Mouse (Mus musculus) heart, adult 2 months (tissue): Measurements from ENCODE around the gene Serpina11. TPM values are rescaled to one million over a fixed set of nuclear protein-coding genes. Genes with fewer than 3 reads are reported as not detected.

Source experiments
- DNase-seq, 2 experiments: peaks; one replicate each; pipeline ENCODE4 v3.0.0; 2021
- H3K27ac ChIP-seq: fragments of 200-600 bp; 2 replicates; pipeline ENCODE4 v1.8.1; 2022
- H3K27me3 ChIP-seq: fragments of 200-500 bp; 2 replicates; pipeline ENCODE4 v1.6.1; 2012; ENCODE audit warnings: mild to moderate bottlenecking, low read length, inconsistent platforms, mixed read lengths; ENCODE audit not compliant: control insufficient read depth, insufficient read depth
- H3K36me3 ChIP-seq: fragments of 200-500 bp; 2 replicates; pipeline ENCODE4 v1.6.1; 2012; ENCODE audit warnings: low read length, inconsistent platforms; ENCODE audit not compliant: control insufficient read depth, insufficient read depth
- H3K4me1 ChIP-seq: fragments of 200-500 bp; 2 replicates; pipeline ENCODE4 v1.6.1; 2011; ENCODE audit warnings: low read length; ENCODE audit not compliant: control insufficient read depth, insufficient read depth
- H3K4me3 ChIP-seq: fragments of 200-600 bp; 2 replicates; pipeline ENCODE4 v1.8.1; 2022
- H3K79me2 ChIP-seq: fragments of 200-500 bp; replicated peaks from 2 replicates; pipeline ENCODE4 v1.6.1; 2012; ENCODE audit warnings: mild to moderate bottlenecking, inconsistent platforms, low read length, moderate library complexity, mixed read lengths; ENCODE audit not compliant: control insufficient read depth, insufficient read depth
- H3K9ac ChIP-seq: fragments of 200-500 bp; 2 replicates; pipeline ENCODE4 v1.6.1; 2012; ENCODE audit warnings: low read depth, mild to moderate bottlenecking, control low read depth, inconsistent platforms, low read length, mixed read lengths
- CTCF ChIP-seq: fragments of 200-600 bp; IDR thresholded peaks from 2 replicates; pipeline ENCODE4 v1.8.1; 2022; ENCODE audit warnings: antibody characterized with exemption, mild to moderate bottlenecking, moderate library complexity
- EP300 ChIP-seq: fragments of 200-500 bp; IDR thresholded peaks from 2 replicates; pipeline ENCODE4 v1.6.1; 2011; ENCODE audit warnings: low read depth, low read length, control low read depth; ENCODE audit not compliant: insufficient read depth
- POLR2A ChIP-seq: fragments of 200-500 bp; IDR thresholded peaks from 2 replicates; pipeline ENCODE4 v1.6.1; 2011; ENCODE audit warnings: mild to moderate bottlenecking, low read depth, low read length, control low read depth; ENCODE audit not compliant: insufficient read depth
- WGBS: fragments of 180-500 bp; shearing (Covaris S2); methylation state at CpG from one replicate; pipeline ENCODE4 v1.1.7; 2018; 5-methylcytosine and 5-hydroxymethylcytosine counted together
- intact Hi-C: fragments of 180-260 bp; cut with DNase I; formaldehyde crosslinking; loops from one replicate; pipeline ENCODE4 v1.15.1; 2025
- polyA plus RNA-seq: library from polyadenylated mRNA; depleted of rRNA; stranded (reverse); fragments of >200 nt; gene quantifications from 2 replicates; pipeline ENCODE4 v1.2.3, GENCODE M21; 2012; rRNA removed
- total RNA-seq, 2 experiments: library from RNA; stranded (reverse); gene quantifications; 2 replicates each; pipeline ENCODE4 v1.2.3; 2021

Serpina11 gene
- total and polyA plus RNA-seq, 3 experiments: not detected

DNA sequence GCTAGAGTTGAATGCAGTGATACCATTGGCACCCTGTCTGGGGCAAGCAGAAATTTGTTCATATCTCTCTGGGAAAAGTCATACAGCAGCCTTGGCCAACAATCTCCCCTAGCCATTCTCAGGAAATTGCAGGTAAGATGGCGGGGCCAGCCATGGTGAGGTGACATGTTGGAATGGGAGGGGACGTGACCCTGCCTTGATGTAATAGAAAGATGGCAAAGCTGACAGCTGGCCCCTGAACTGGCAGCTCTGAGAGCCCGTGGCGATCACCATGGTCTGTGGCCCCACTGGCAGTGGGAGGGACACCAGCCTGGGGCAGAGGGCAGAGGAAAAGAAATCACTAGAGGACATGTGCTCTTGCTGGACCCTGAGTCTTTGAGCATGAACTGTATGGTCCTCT is 43.5 kb downstream of the Serpina11 start:
- DNase-seq: no peak
- 71% methylated on average over 4 of the region's 4 CpGs for WGBS
- intact Hi-C loops: no loop called here
- TF ChIP-seq CTCF (no peak), EP300 (no peak), POLR2A (no peak)
- H3K27ac ChIP-seq: no peak overlapping the region
- no peak overlapping the region for H3K9ac ChIP-seq
- H3K27me3 ChIP-seq: no peaks in the 10 kb centered on the region
- H3K4me3 ChIP-seq: no peak overlapping the region
- no peaks in the 10 kb centered on the region for H3K79me2 ChIP-seq
- H3K36me3 ChIP-seq: no peaks in the 10 kb centered on the region
- no peaks in the 10 kb centered on the region for H3K4me1 ChIP-seq

Other genes starting within 250 kb of the Serpina11 start
- gene Serpina1d, start 216.4 kb downstream of the Serpina11 start, total RNA-seq: under 1 TPM; 0.18 to 0.20 TPM
- 0.35 and 3.5 TPM in 2 replicates for gene Serpina1d, start 216.4 kb downstream of the Serpina11 start, polyA plus RNA-seq
- under 1 TPM; 0.18 to 0.27 TPM for gene Serpina1b, start 159.6 kb downstream of the Serpina11 start, total RNA-seq
- gene Serpina1b, start 159.6 kb downstream of the Serpina11 start, polyA plus RNA-seq: 0.23 and 4.2 TPM in 2 replicates
- gene Serpina1a, start 126.4 kb downstream of the Serpina11 start, total RNA-seq: not detected
- gene Serpina1a, start 126.4 kb downstream of the Serpina11 start, polyA plus RNA-seq: 2.4 TPM in 1 of 2 replicates, not detected in the other
- gene Serpina1c, start 85.1 kb downstream of the Serpina11 start, total RNA-seq: not detected
- 0.14 and 4.2 TPM in 2 replicates for gene Serpina1c, start 85.1 kb downstream of the Serpina11 start, polyA plus RNA-seq
- under 1 TPM in 1 of 2 experiments, not detected in 1; 0.27 TPM for gene Serpina1e, start 31.0 kb downstream of the Serpina11 start, total RNA-seq
- gene Serpina1e, start 31.0 kb downstream of the Serpina11 start, polyA plus RNA-seq: 0.23 and 0.35 TPM in 2 replicates
- gene Serpina9, start 23.8 kb upstream of the Serpina11 start, total RNA-seq: not detected
- 0.62 TPM in 1 of 2 replicates, not detected in the other for gene Serpina9, start 23.8 kb upstream of the Serpina11 start, polyA plus RNA-seq
- gene Serpina12, start 54.5 kb upstream of the Serpina11 start, total RNA-seq: not detected
- not detected in 2 replicates for gene Serpina12, start 54.5 kb upstream of the Serpina11 start, polyA plus RNA-seq
- gene Serpina5, start 111.2 kb upstream of the Serpina11 start, total RNA-seq: not detected
- not detected in 2 replicates for gene Serpina5, start 111.2 kb upstream of the Serpina11 start, polyA plus RNA-seq
- gene Serpina3a, start 122.8 kb upstream of the Serpina11 start, total RNA-seq: not detected
- not detected in 2 replicates for gene Serpina3a, start 122.8 kb upstream of the Serpina11 start, polyA plus RNA-seq
- not detected for gene Serpina3b, start 138.0 kb upstream of the Serpina11 start, total RNA-seq
- gene Serpina3b, start 138.0 kb upstream of the Serpina11 start, polyA plus RNA-seq: 0.06 TPM in 1 of 2 replicates, not detected in the other
- gene Serpina3c, start 163.9 kb upstream of the Serpina11 start, total RNA-seq: 1 to 10 TPM in 1 of 2 experiments, under 1 TPM in 1; 0.45 to 1.5 TPM
- 0.61 and 1.3 TPM in 2 replicates for gene Serpina3c, start 163.9 kb upstream of the Serpina11 start, polyA plus RNA-seq
- gene Serpina3f, start 224.6 kb upstream of the Serpina11 start, total RNA-seq: under 1 TPM in 1 of 2 experiments, not detected in 1; 0.26 TPM
- gene Serpina3f, start 224.6 kb upstream of the Serpina11 start, polyA plus RNA-seq: 0.04 TPM in 1 of 2 replicates, not detected in the other
- 1 to 10 TPM; 1.1 to 1.6 TPM for gene Serpina3g, start 246.3 kb upstream of the Serpina11 start, total RNA-seq
- gene Serpina3g, start 246.3 kb upstream of the Serpina11 start, polyA plus RNA-seq: 0.59 and 2.0 TPM in 2 replicates